Mouse (Mus musculus) lung, embryonic 15.5 days (tissue): Measurements from ENCODE around the gene Gm10999. TPM values are rescaled to one million over a fixed set of nuclear protein-coding genes. Genes with fewer than 3 reads are reported as not detected.
"Not testable (repeated sequence)": the region's sequence is repeated elsewhere in the genome, so short reads cannot be mapped to it uniquely, and the experiment has no call there.

Experiments used
- ATAC-seq: fragments of 200-750 bp; cut with Nextera tagmentation; 2 replicates; pipeline ENCODE4 v1.8.0; 2017; ENCODE audit warnings: moderate number of reproducible peaks, borderline replicate concordance; ENCODE audit not compliant: low FRiP score, low TSS enrichment; ENCODE audit errors: extremely low read depth
- H3K27ac ChIP-seq: fragments of 300-500 bp; sonication (generic); 2 replicates; pipeline ENCODE4 v1.5.1; 2015; ENCODE audit warnings: moderate library complexity, mild to moderate bottlenecking, inconsistent platforms
- H3K27me3 ChIP-seq: fragments of 300-500 bp; sonication (generic); 2 replicates; pipeline ENCODE4 v1.6.1; 2015; ENCODE audit warnings: inconsistent platforms
- H3K36me3 ChIP-seq: fragments of 300-500 bp; sonication (generic); 2 replicates; pipeline ENCODE4 v1.6.1; 2015; ENCODE audit warnings: inconsistent platforms
- H3K4me1 ChIP-seq: fragments of 300-500 bp; sonication (generic); 2 replicates; pipeline ENCODE4 v1.6.1; 2015; ENCODE audit warnings: inconsistent platforms
- H3K4me2 ChIP-seq: fragments of 300-500 bp; sonication (generic); 2 replicates; pipeline ENCODE4 v1.6.1; 2015; ENCODE audit warnings: inconsistent platforms, mild to moderate bottlenecking, moderate library complexity
- H3K4me3 ChIP-seq: fragments of 300-500 bp; sonication (generic); 2 replicates; pipeline ENCODE4 v1.5.1; 2015; ENCODE audit warnings: mild to moderate bottlenecking, inconsistent platforms
- H3K9ac ChIP-seq: fragments of 300-500 bp; sonication (generic); 2 replicates; pipeline ENCODE4 v1.6.1; 2015; ENCODE audit warnings: inconsistent platforms
- H3K9me3 ChIP-seq: fragments of 300-500 bp; sonication (generic); 2 replicates; pipeline ENCODE4 v1.6.1; 2016; ENCODE audit warnings: inconsistent platforms
- WGBS: fragments of 180-500 bp; shearing (Covaris S2); methylation state at CpG from one replicate; pipeline ENCODE4 v1.1.7; 2015; 5-methylcytosine and 5-hydroxymethylcytosine counted together
- polyA plus RNA-seq: library from polyadenylated mRNA; unstranded; fragments of >200 nt; fragmentation: Nextera tagmentation; extraction: Ambion mirVana; gene quantifications from 2 replicates; pipeline ENCODE4 v1.2.1, GENCODE M21; 2015

Gene Gm10999
- not detected in 2 replicates for polyA plus RNA-seq

GRCm38 (mm10) chr8:129131561-129131960 is at the start of gene Gm10999:
Gene Gm10999, minus strand, starts transcription at chr8:129131661.
- 75% methylated on average over 1 of the region's 1 CpGs for WGBS
- Histone ChIP-seq H3K4me2 (no peak within 1 kb of the TSS), H3K27ac (no peak within 1 kb of the TSS), H3K4me3 (no peak within 1 kb of the TSS), H3K4me1 (no peaks in the 10 kb centered on the region), H3K36me3 (no peaks in the 10 kb centered on the region), H3K9me3 (no peaks in the 10 kb centered on the region), H3K27me3 (no peaks in the 10 kb centered on the region), H3K9ac (no peak within 1 kb of the TSS)
- no peak for ATAC-seq

GRCm38 (mm10) chr8:129133475-129133874 is 2.0 kb upstream of the Gm10999 start:
- H3K4me2 ChIP-seq: no peak overlapping the region
- ATAC-seq: no peak

GRCm38 (mm10) chr8:129115761-129116160 is 15.7 kb downstream of the Gm10999 start:
- not testable (repeated sequence) for H3K27me3 ChIP-seq, ATAC-seq, H3K4me1 ChIP-seq, H3K36me3 ChIP-seq, H3K9me3 ChIP-seq, H3K9ac ChIP-seq, H3K27ac ChIP-seq, H3K4me3 ChIP-seq, H3K4me2 ChIP-seq
- 55% methylated on average over 3 of the region's 3 CpGs for WGBS

More at GRCm38 (mm10) chr8:129133475-129133874, 2.0 kb upstream of the Gm10999 start:
- H3K36me3 ChIP-seq: no peaks in the 10 kb centered on the region
- H3K27me3 ChIP-seq: no peaks in the 10 kb centered on the region
- H3K4me3 ChIP-seq: no peak overlapping the region
- no peaks in the 10 kb centered on the region for H3K9me3 ChIP-seq
- no peaks in the 10 kb centered on the region for H3K4me1 ChIP-seq
- no peak overlapping the region for H3K9ac ChIP-seq
- no peak overlapping the region for H3K27ac ChIP-seq

Other genes starting within 250 kb of the Gm10999 start
- not detected in 2 replicates for gene Ccdc7a, start 66.1 kb downstream of the Gm10999 start, polyA plus RNA-seq
- not detected in 2 replicates for gene Ccdc7b, start 64.5 kb downstream of the Gm10999 start, polyA plus RNA-seq
- gene 2610044O15Rik8, start 102.7 kb upstream of the Gm10999 start, polyA plus RNA-seq: 21.4 and 25.2 TPM in 2 replicates